Mouse (Mus musculus): ENCODE data around the gene Grin1. TPM values are rescaled to one million over a fixed set of nuclear protein-coding genes. Genes with fewer than 3 reads are reported as not detected.

The Grin1 gene
- not detected for total RNA-seq (2021)

- intact Hi-C loops (cut with DNase I) = no loop called here
- peak; percentile 54 to 62 for DNase-seq
Observed at GRCm38 (mm10) chr2:25318971-25319773, at the start of gene Grin1. Grin1 (minus strand) TSS chr2:25319187.

GRCm38 (mm10) chr2:25365091-25365761 lies 46.2 kb upstream of the Grin1 start, which contains the start of gene Uap1l1:
Uap1l1 (minus strand) TSS chr2:25365682.
- intact Hi-C loops (cut with DNase I) = no loop called here
- DNase-seq = peak; percentile 78 to 80

GRCm38 (mm10) chr2:25364761-25365090 lies 45.7 kb upstream of the Grin1 start:
- intact Hi-C loops (cut with DNase I) = no loop called here
- no peak for DNase-seq

DNA sequence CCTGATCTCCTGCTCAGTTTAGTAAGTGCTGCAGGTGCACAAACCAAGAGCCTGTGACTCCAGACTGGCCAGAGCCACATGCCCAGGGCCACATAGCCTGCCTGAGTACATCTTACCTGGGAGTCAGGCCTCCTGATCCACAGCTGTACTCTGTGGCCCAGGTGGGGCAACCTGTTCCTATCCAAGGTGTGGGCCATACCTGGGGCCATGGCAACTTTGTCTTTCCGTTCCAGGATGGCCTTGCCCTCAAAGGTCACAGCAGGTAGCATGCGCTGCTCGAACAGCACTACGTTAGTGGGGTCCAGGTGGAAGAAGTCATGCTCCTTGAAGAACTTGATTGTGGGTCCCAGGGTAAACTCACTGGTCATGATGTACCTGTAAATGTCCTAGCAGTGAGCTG lies 45.3 kb upstream of the Grin1 start:
- DNase-seq = no peak
- intact Hi-C loops (cut with DNase I) = no loop called here

- intact Hi-C loops (cut with DNase I) = no loop called here
Observed at GRCm38 (mm10) chr2:25363478-25364178, 44.6 kb upstream of the Grin1 start.

GRCm38 (mm10) chr2:25359848-25360247 lies 40.9 kb upstream of the Grin1 start:
- intact Hi-C loops (cut with DNase I) = no loop called here
- no peak for DNase-seq

More at GRCm38 (mm10) chr2:25363478-25364178, 44.6 kb upstream of the Grin1 start:
- no peak for DNase-seq

DNA sequence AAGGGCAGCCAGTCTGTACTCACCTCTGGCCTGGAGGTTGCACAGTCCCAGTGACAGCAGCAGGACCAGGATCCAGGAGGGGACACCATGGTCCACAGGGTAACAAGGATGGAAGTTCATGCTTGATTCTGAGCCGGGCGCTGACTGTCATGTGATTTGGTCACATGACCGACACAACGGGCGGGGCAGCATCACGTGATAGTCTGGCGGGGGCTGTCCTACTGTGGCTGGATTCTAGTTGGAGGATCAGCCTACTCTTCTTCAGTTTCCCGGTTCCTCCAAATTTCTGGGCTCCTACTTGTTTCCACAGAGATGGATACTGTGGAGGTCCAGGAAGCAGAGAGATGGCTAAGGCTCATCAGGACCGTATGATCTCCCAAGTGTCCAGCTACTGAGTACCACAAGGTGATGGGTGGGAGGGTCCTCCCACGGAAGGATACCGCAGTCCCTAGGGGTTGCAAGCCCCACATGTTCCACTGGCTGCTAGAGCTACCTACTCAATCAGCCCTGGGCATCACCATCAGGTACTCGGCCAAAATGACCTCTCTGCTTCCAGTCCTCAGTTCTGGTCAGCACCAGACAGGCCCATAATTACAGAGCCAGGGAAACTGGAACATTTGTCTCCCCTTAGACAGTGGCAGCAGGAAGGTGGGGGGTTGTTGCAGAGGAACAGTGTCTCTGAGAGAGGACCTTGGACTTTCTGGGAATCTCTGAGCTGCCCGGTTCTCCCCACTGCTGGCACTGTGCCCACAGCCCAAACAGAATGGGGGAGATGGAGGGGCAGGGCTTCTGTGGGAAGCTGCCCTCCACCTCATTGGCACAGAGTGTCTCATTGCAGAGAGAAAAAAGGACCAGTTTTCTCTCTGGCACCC lies 37.5 kb upstream of the Grin1 start, which contains the start of gene Dpp7:
TSS of gene Dpp7 (minus strand) at position 152 of the 872 bp plus-strand sequence.
- peak; percentile 69 to 75 for DNase-seq
- intact Hi-C loops (cut with DNase I) = no loop called here

DNA sequence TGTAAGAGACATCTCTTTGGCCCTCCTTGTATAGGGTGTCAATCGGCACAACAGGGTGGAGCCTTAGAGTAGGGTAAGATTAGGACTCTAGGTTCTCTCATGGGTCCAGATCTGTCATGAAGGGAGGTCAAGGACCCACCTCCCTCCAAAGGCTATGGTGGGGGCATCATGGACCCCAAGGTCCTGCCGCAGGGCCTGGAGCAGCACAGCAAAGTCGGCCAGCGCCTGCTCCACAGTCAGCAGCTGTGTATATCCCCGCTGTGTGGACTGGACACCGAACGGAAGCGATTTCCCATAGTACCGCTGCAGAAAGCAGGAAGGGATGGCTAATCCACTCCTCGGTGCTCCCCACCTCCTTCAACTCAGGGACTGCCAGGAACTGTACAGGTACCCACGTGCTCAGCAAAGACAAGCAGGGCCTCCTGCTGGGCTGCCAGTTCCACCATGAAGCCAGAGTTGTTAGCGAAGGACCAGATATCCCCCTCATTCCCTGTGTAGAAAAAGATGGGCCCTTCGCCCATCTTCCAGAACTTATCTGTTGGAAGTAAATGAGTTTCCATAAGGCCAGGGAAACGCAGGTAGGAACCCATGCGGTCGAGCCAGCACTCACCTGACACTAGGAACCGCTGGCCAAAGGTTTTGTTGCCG lies 36.6 kb upstream of the Grin1 start:
- intact Hi-C loops (cut with DNase I) = no loop called here
- DNase-seq = no peak

DNA sequence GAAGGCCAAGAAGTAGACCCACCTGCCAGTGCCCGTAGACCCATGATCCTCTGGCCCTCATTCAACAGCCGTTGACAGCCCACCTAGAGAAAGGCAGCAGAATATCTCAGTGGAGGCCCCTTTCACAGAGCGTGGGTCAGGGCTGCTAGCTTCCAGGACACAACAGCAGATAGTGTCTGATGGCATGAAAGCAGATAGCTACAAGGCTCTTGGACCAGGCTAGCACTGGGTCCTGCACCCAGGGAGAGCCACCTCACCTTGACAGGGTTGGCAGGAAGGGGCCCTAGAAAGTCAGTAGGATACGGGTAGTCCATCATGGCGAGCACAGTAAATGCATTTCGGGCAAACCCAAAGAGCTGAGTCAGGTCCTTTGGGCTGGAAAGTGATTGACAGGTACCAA lies 35.2 kb upstream of the Grin1 start:
- DNase-seq = no peak
- intact Hi-C loops (cut with DNase I) = no loop called here

DNA sequence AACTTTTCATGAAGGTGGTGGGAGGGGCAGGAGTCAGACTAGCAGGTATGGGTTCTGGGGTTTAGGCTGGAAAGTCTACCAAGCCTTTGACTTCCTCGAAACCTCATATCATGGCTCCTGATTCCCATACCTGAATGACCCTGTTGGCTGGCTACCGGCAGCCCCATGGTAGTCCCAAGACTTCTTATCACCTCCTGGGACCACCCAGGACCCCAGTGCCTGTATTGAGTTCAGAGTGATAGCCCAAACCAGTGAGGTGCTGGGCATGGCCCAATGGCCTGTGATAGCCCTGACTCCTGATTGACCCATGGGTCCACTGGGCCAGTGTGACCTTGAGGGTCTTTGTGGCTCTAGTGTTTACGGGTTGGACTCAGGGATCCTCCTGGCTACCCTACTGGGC lies 31.7 kb upstream of the Grin1 start:
- intact Hi-C loops (cut with DNase I) = no loop called here
- no peak for DNase-seq

DNA sequence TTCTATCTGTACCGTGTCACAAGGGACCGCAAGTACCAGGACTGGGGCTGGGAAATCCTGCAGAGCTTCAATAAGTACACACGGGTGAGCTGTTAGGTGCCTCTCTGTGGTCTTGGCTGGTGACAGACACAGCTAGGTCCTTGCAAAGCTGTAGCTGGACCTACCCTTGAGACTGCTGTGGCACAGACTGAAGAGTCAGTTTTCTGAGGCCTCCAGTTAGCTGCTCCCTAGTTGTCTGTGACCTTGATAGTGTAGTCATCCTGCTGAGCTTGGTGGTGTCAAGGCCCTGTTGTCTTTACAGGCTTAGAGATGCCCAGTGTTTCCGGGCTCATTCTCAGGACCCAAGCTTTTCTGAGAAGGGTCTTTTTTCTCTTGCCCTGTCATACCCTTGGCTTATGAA lies 30.5 kb upstream of the Grin1 start:
- no peak for DNase-seq
- intact Hi-C loops (cut with DNase I) = no loop called here

- intact Hi-C loops (cut with DNase I) = no loop called here
- no peak for DNase-seq
Observed at GRCm38 (mm10) chr2:25348162-25348561, 29.2 kb upstream of the Grin1 start.

GRCm38 (mm10) chr2:25338303-25338702 lies 19.3 kb upstream of the Grin1 start:
- intact Hi-C loops (cut with DNase I) = no loop called here
- DNase-seq = no peak

DNA sequence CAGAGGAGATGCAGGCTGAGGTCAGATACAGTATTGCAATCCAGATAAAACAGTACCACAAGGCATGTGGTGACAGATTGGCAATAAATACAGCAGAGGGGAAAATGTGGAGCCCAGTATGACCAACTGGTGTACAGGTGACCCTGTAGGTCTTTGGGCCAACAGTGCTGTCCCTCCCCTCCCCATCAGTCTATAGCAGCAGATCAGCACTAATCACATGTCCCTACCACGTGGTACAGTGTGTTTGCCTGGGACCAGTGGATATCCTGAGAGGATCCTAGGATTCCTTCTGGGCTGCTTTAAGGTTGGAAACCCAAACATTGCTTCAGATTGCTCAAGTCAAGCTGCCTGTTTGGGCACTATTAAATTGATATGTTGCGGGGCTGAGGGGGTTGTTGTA lies 14.6 kb upstream of the Grin1 start:
- intact Hi-C loops (cut with DNase I) = loop anchor here (2.0 to 5.0 kb wide), 4 partner anchors 61 to 136 kb away; partner anchors contain the start of genes Abca2, Anapc2, Ssna1 and Tmem203
- DNase-seq = no peak

DNA sequence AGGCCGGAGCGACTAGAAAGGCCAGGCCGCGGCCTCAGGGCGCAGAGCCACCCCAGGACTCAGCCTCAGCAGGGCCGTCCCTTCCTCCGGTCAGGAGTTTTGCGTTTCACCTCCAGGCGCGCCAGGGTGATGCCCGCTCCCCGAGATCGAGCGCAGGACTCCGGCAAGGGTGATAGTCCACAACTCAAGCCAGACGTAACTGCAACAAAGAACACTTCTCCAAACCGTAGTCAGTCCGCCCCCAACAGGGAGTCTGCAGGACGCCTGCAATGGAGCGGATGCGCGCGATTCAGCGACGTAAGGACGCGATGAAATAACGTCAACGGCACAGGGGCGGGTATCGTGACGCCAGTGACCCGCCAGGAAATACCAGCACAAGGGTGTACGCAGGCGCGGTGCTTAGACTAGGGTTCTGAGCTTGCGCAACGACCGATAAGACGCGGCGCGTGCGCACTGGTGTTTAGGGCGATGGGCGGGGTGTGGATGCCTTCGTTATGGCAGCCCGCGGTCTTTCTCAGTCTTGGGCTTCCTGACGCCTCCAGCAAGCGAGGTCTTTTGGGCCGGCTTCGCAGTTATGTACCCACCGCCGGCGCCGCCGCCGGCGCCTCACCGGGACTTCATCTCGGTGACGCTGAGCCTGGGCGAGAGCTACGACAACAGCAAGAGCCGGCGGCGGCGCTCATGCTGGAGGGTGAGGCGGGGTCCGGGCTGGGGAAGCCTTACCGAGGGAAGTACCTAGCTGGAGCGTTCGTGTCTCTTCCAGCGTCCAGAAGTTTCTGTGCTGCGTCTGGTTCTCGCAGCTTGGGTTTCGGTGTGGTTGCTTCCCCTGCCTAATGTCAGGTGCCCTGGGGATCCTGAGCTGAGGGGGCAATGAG lies 13.5 kb upstream of the Grin1 start, which contains the start of gene Man1b1:
TSS of gene Man1b1 (plus strand) at position 53 of the 875 bp plus-strand sequence.
- intact Hi-C loops (cut with DNase I) = loop anchor here (2.0 to 5.0 kb wide), 4 partner anchors 60 to 135 kb away; partner anchors contain the start of genes Abca2, Anapc2, Ssna1 and Tmem203
- DNase-seq = peak; percentile 100

DNA sequence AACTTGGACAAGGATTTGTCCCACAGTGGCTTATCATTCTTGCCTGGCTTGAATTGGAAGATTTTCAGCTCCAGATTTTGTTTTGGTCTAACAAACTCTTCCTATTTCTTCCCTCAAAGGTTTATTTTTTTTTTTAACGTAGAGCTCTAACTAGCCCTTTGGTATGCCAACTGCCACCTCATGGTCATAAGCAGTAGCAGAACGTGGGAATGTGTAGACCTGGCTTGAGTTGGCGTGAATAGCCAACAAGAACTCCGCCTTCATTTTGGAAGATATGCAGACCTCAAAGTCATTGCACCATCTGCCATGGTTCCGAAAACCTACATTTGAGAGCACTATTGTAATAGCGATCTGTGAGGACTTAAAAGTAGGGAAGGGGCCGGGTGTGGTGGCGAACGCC lies 12.5 kb upstream of the Grin1 start:
- no peak for DNase-seq
- intact Hi-C loops (cut with DNase I) = loop anchor here (5.0 kb wide), 2 partner anchors 59 to 134 kb away; partner anchors contain the start of genes Anapc2, Ssna1 and Tor4a

- intact Hi-C loops (cut with DNase I) = no loop called here
- no peak for DNase-seq
Observed at GRCm38 (mm10) chr2:25328440-25328839, 9.5 kb upstream of the Grin1 start.

GRCm38 (mm10) chr2:25326036-25326435 lies 7.0 kb upstream of the Grin1 start:
- intact Hi-C loops (cut with DNase I) = no loop called here
- no peak for DNase-seq

- intact Hi-C loops (cut with DNase I) = no loop called here
Observed at GRCm38 (mm10) chr2:25320084-25320483, 1.1 kb upstream of the Grin1 start.

More at GRCm38 (mm10) chr2:25320084-25320483, 1.1 kb upstream of the Grin1 start:
- no peak for DNase-seq
